Mouse (Mus musculus) embryo, embryonic 10 days (tissue): ENCODE measurements around the gene Csrp2.

Experiments
- DNase-seq: peaks from one replicate; pipeline ENCODE4 v3.0.0-alpha.2; 2015; ENCODE audit warnings: low spot score

The Csrp2 gene

DNA sequence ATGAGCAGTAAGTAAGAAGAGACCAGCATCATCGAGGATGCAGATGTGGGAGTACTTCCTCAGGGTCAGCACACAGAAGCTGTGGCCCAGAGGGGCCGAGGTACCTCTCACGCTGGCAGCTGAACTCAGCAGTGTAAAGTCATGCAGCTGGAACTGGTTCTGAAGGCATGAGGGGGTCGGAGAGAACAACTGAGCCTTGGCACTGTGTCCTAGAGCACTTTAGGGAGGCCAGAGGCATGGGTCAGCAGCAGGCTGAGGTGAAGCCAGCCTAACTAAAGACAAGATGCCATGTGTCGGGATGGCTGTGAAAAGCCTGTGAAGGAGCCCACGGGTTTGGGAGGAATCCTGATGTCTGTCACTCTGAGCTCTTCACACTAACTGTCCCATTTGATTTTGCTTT is 51.9 kb downstream of the Csrp2 start:
- no peak for DNase-seq

DNA sequence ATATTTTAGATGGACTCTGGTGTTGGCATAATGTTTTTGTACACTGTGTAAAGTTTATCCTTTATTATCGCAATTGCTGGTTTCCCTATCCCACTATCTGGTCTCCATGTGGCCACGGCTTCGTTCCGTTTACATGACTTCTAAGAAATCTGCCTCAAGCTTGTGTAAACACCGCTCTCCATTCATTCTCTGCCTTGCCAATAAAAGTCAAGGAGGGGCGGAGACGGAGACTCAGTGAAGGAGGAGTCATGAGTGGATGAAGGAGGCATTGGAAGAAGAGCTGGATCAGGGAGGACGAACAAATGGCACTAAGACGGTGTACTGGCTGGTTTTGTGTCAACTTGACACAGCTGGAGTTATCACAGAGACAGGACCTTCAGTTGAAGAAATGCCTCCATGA is 52.4 kb downstream of the Csrp2 start:
- no peak for DNase-seq

DNA sequence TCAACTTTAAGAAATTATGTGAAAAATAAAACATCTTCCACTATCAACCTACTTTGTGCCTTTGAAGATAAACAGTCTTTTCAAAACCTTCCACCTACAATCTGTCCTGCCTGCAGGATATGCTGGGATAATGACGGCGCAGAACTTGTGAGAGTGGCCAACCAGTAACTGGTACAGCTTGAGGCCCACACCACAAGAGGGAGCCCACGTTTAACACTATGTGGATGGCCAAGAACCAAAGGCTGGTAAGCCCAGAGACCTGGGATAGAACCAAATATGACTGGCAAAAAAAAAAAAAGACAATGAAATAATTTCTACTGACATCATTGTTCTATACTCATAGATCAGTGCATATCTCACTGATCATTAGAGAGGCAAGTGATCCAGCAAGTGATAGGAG is 54.9 kb downstream of the Csrp2 start:
- peak; percentile 80 for DNase-seq

GRCm38 (mm10) chr10:110974885-110975284 is 55.3 kb downstream of the Csrp2 start:
- DNase-seq = no peak

DNA sequence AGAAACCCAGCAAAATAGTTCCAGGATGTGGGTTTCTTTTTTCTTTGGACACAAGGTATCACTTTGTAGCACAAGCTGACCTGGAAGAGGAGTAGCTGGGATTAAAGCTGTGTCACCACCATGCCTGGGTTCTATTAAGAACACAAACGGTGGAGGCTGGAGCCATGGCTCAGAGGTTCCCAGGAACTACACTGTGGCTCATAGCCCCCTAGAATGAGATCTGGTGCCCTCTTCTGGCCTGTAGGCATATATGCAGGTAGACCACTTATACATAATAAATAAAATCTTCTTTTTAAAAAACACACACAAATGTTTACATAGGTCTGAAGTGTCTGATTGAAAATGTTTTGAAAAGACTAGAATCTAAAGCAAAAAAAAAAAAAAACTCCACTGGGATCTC is 56.5 kb downstream of the Csrp2 start:
- peak; percentile 79 for DNase-seq

- no peak for DNase-seq
Observed at GRCm38 (mm10) chr10:110977379-110977778, 57.8 kb downstream of the Csrp2 start.

- no peak for DNase-seq
Observed at GRCm38 (mm10) chr10:110979431-110979830, 59.8 kb downstream of the Csrp2 start.

- DNase-seq = no peak
Observed at GRCm38 (mm10) chr10:110980441-110980840, 60.9 kb downstream of the Csrp2 start.

DNA sequence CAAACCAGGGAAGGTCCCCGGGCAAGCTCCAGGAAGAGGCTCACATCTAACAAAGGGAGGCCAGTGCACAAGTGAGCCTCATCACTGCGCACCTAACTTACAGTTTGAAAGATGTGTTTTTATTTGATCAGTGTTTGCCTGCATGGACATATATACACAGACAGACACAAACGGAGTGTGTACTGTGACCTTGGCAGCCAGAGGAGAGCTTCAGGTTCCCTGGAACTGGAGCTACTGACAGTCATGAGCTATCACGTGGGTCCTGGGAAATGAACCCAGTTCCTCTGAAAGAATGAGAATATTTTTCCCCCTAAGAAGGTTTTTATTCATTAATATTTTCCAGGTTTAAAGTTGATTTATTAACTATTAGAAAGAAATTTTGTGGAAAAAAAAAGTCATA is 63.2 kb downstream of the Csrp2 start:
- no peak for DNase-seq

GRCm38 (mm10) chr10:110986682-110987081 is 67.1 kb downstream of the Csrp2 start:
- DNase-seq = no peak
